8 mouse cellular contexts compared by ENCODE assay signal in genomic region chr6:149141393-149142173, GRCm38 (mm10). TPM values are rescaled to one million over a fixed set of nuclear protein-coding genes. Genes with fewer than 3 reads are reported as not detected.
DNase-seq lines count a peak whose midpoint lies in the region; ATAC-seq lines count a peak whose summit lies in the region.

No protein-coding gene starts in this region.

- H3K9me3 ChIP-seq in heart, embryonic 14.5 days (ENCODE audit: control insufficient read depth, low read length) = no peaks in the 10 kb centered on the region
- no peaks in the 10 kb centered on the region for H3K9me3 ChIP-seq in liver, embryonic 12.5 days (replicated peaks)

- peak; percentile 76 to 81 for DNase-seq in CD8-positive naive resting alpha-beta T cell, adult 2 months (ENCODE audit: low read depth in 2 of 2, low spot score in 2 of 2)
- DNase-seq in c-Kit-negative CD71-positive TER-119-positive erythroid progenitor cells, embryonic 14.5 days (ENCODE audit: low read depth, low spot score) = peak; percentile 91
- peak; percentile 73 for DNase-seq in fibroblast of lung, adult 2 months (ENCODE audit: low read depth)
- DNase-seq in kidney, postnatal 10 days = peak; percentile 88
- DNase-seq in naive thymus-derived CD4-positive, alpha-beta T cell, adult 2 months (ENCODE audit: low read depth) = peak; percentile 91
- peak; percentile 92 for DNase-seq in splenic B cell, adult 2 months (ENCODE audit: low read depth, low spot score)

- H3K36me3 ChIP-seq in heart, embryonic 14.5 days (ENCODE audit: control insufficient read depth, insufficient read depth, low read length) = peaks cover 11% of the 10 kb centered on the region
- peaks cover 21% of the 10 kb centered on the region for H3K36me3 ChIP-seq in liver, embryonic 12.5 days
- H3K36me3 ChIP-seq in splenic B cell, adult 2 months (ENCODE audit: control insufficient read depth, insufficient read depth, low read length, poor library complexity, severe bottlenecking) = no peaks in the 10 kb centered on the region

- peak overlapping the region; percentile 57 to 74 for H3K4me3 ChIP-seq in heart, embryonic 14.5 days (ENCODE audit: control insufficient read depth in 1 of 2, insufficient read depth in 1 of 2, low read depth in 1 of 2, low read length in 2 of 2)
- peak overlapping the region; percentile 64 for H3K4me3 ChIP-seq in liver, embryonic 12.5 days

- peak; percentile 90 for ATAC-seq in heart, embryonic 14.5 days (ENCODE audit: insufficient number of reproducible peaks, insufficient read depth, low FRiP score, low read depth)
- ATAC-seq in liver, embryonic 12.5 days = peak; percentile 99

- H3K27me3 ChIP-seq in heart, embryonic 14.5 days (ENCODE audit: control insufficient read depth, insufficient read depth, low read length) = no peaks in the 10 kb centered on the region
- no peaks in the 10 kb centered on the region for H3K27me3 ChIP-seq in liver, embryonic 12.5 days (replicated peaks)
- no peaks in the 10 kb centered on the region for H3K27me3 ChIP-seq in splenic B cell, adult 2 months (ENCODE audit: control insufficient read depth, insufficient read depth, low read length, poor library complexity, severe bottlenecking)

- H3K4me1 ChIP-seq in heart, embryonic 14.5 days (ENCODE audit: control insufficient read depth in 2 of 2, insufficient read depth in 2 of 2, low read length in 2 of 2) = peaks cover 0 to 6% of the 10 kb centered on the region in 2 experiments; a peak in 2 of 4 replicates
- H3K4me1 ChIP-seq in liver, embryonic 12.5 days = peaks cover 17% of the 10 kb centered on the region

- peak overlapping the region; percentile 80 for H3K9ac ChIP-seq in heart, embryonic 14.5 days (ENCODE audit: low read length)
- peak overlapping the region; percentile 76 for H3K9ac ChIP-seq in liver, embryonic 12.5 days

- H3K4me2 ChIP-seq in heart, embryonic 14.5 days (ENCODE audit: low read length) = peak overlapping the region; percentile 69
- peak overlapping the region; percentile 78 for H3K4me2 ChIP-seq in liver, embryonic 12.5 days

- peak overlapping the region; percentile 49 to 80; a peak in 3 of 4 replicates for H3K27ac ChIP-seq in heart, embryonic 14.5 days (replicated peaks in 1 of 2; ENCODE audit: control insufficient read depth in 1 of 2, insufficient read depth in 1 of 2, low read depth in 2 of 2, low read length in 2 of 2)
- peak overlapping the region; percentile 81 for H3K27ac ChIP-seq in liver, embryonic 12.5 days

- WGBS in heart, embryonic 14.5 days = 3% methylated on average over 36 of the region's 36 CpGs
- WGBS in liver, embryonic 12.5 days (ENCODE audit: insufficient replicate concordance) = 3% methylated on average over 36 of the region's 36 CpGs

RNA-seq across cellular contexts. Expression of gene Etfbkmt, which starts 1.9 kb away (rescaled TPM):
- polyA plus RNA-seq in heart, embryonic 14.5 days (2014; fragmentation: Nextera tagmentation; extraction: Ambion mirVana) = 12.8 and 15.5 TPM in 2 replicates
- 11.8 and 12.0 TPM in 2 replicates for polyA plus RNA-seq in liver, embryonic 12.5 days (2016; fragmentation: Nextera tagmentation; extraction: Ambion mirVana)

RNA-seq across cellular contexts. Expression of gene Gm10203, which starts 11.6 kb away (rescaled TPM):
- polyA plus RNA-seq in heart, embryonic 14.5 days (2014; fragmentation: Nextera tagmentation; extraction: Ambion mirVana) = not detected in 2 replicates
- polyA plus RNA-seq in liver, embryonic 12.5 days (2016; fragmentation: Nextera tagmentation; extraction: Ambion mirVana) = not detected in 2 replicates

RNA-seq across cellular contexts. Expression of gene Dennd5b, which starts 40.1 kb away (rescaled TPM):
- polyA plus RNA-seq in heart, embryonic 14.5 days (2014; fragmentation: Nextera tagmentation; extraction: Ambion mirVana) = 11.3 and 11.4 TPM in 2 replicates
- 6.0 and 7.0 TPM in 2 replicates for polyA plus RNA-seq in liver, embryonic 12.5 days (2016; fragmentation: Nextera tagmentation; extraction: Ambion mirVana)

RNA-seq across cellular contexts. Expression of gene Amn1, which starts 46.9 kb away (rescaled TPM):
- 25.9 and 27.2 TPM in 2 replicates for polyA plus RNA-seq in heart, embryonic 14.5 days (2014; fragmentation: Nextera tagmentation; extraction: Ambion mirVana)
- 8.6 and 9.2 TPM in 2 replicates for polyA plus RNA-seq in liver, embryonic 12.5 days (2016; fragmentation: Nextera tagmentation; extraction: Ambion mirVana)

Comparison
In these comparisons a context has a peak if more than half of its experiments do, and no peak if none do; other contexts are left out.
1. Peak in every context shown above with its lines: DNase-seq, ATAC-seq, H3K4me3 ChIP-seq and H3K27ac ChIP-seq.